In the genomic region with DNA sequence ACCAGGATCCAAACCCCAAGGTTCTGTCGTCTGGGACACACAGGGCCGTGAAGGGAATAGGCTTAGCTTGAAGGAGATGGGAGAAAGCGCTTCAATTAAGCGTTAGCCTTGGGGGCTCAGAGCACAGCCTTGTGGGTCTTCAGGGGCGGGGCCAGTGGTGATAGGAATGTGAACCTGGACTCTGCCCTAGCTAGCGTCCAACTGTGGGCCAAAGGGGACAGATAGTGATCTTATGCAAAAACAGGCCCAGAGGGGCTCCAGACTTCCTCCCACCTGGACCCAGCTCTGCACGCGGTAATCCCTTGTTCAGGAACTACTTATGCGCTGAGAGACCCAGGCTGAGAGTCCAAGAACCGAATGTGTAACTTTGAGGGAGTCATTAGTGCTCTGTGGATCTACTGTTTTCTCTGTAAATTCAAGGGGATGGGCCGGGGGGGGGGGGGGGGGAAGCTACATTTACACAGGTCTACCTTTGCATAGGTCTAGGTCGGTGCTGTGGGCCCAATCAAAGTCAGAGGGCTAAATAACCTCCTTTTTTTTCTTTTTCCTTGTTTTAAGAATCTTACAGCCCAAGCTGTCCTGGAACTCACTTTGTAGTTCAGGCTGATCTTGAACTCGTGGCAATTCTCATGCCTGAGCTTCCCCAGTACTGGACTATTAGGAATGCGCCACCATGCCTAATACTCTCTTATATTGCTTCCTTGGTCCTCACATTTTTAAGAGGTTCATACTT, we compare ENCODE assay signal across 8 mouse cellular contexts. TPM values are rescaled to one million over a fixed set of nuclear protein-coding genes. Genes with fewer than 3 reads are reported as not detected.
A peak's percentile ranks its signal among the peaks of the same experiment; 100 is the strongest.
DNase-seq lines count a peak whose midpoint lies in the region; ATAC-seq and TF ChIP-seq lines count a peak whose summit lies in the region.

No protein-coding gene starts in this region.

- TF ChIP-seq POLR2A in CH12.LX (IDR thresholded peaks at IDR 0.05; ENCODE audit: low read depth, low read length), result peak; percentile 32; the same call in 1 of the 2 replicates

- TF ChIP-seq RAD21 in CH12.LX (IDR thresholded peaks at IDR 0.05; ENCODE audit: low read depth, low read length), result no peak

- no peak for ATAC-seq in erythroblast, adult 5-6 weeks (replicated peaks; ENCODE audit: low FRiP score, poor library complexity, severe bottlenecking)
- ATAC-seq in forebrain, embryonic 16.5 days, result no peak
- ATAC-seq in liver, embryonic 16.5 days (ENCODE audit: low read depth), result peak; percentile 49
- ATAC-seq in erythroid progenitor cell, adult 5-6 weeks (replicated peaks; ENCODE audit: low FRiP score, poor library complexity, severe bottlenecking), result no peak

- dilution Hi-C loops in CH12.LX (cut with MboI; ENCODE audit: extremely low pct_ligation_motif_present, extremely low pct_unique_long_range_greater_than_20kb, low sequenced_read_pairs), result no loop called here

- no peak overlapping the region for H3K27ac ChIP-seq in CH12.LX (ENCODE audit: insufficient read depth, low read depth)
- H3K27ac ChIP-seq in forebrain, embryonic 16.5 days (ENCODE audit: low read length), result no peak overlapping the region
- H3K27ac ChIP-seq in liver, embryonic 16.5 days (ENCODE audit: low read length), result peak overlapping the region; percentile 85; the same call in 1 of the 2 replicates

- peak overlapping the region; percentile 51 for H3K9ac ChIP-seq in CH12.LX (ENCODE audit: insufficient read depth, low read depth)
- H3K9ac ChIP-seq in forebrain, embryonic 16.5 days (replicated peaks; ENCODE audit: low read depth, low read length), result peak overlapping the region; percentile 78
- H3K9ac ChIP-seq in liver, embryonic 16.5 days (ENCODE audit: low read depth, low read length), result peak overlapping the region; percentile 78

- peaks cover 26% of the 10 kb centered on the region for H3K36me3 ChIP-seq in erythroblast, embryonic 14.5 days (ENCODE audit: control insufficient read depth)
- H3K36me3 ChIP-seq in CH12.LX (replicated peaks in 1 of 2; ENCODE audit: control insufficient read depth in 1 of 2, insufficient read depth in 1 of 2, low read length in 1 of 2), result peaks cover 35 to 44% of the 10 kb centered on the region in 2 experiments
- H3K36me3 ChIP-seq in forebrain, embryonic 16.5 days (ENCODE audit: control insufficient read depth, insufficient read depth), result no peaks in the 10 kb centered on the region
- H3K36me3 ChIP-seq in liver, embryonic 16.5 days (ENCODE audit: control insufficient read depth, insufficient read depth), result 0 out of 2 replicates have a peak, but pooled peaks cover 3% of the 10 kb centered on the region

- peaks cover 37% of the 10 kb centered on the region for H3K27me3 ChIP-seq in erythroblast, embryonic 14.5 days (ENCODE audit: control insufficient read depth)
- no peaks in the 10 kb centered on the region for H3K27me3 ChIP-seq in CH12.LX (replicated peaks)
- H3K27me3 ChIP-seq in forebrain, embryonic 16.5 days (replicated peaks; ENCODE audit: control insufficient read depth, insufficient read depth, low read length), result no peaks in the 10 kb centered on the region
- peaks cover 12% of the 10 kb centered on the region for H3K27me3 ChIP-seq in liver, embryonic 16.5 days (ENCODE audit: control insufficient read depth, insufficient read depth, low read depth, low read length)

- peaks cover 24% of the 10 kb centered on the region for H3K4me1 ChIP-seq in erythroblast, embryonic 14.5 days (ENCODE audit: control insufficient read depth)
- peaks cover 7 to 43% of the 10 kb centered on the region in 2 experiments for H3K4me1 ChIP-seq in CH12.LX (ENCODE audit: control insufficient read depth in 1 of 2, insufficient read depth in 2 of 2)
- H3K4me1 ChIP-seq in forebrain, embryonic 16.5 days (replicated peaks; ENCODE audit: control insufficient read depth, insufficient read depth, low read length), result peaks cover 18% of the 10 kb centered on the region
- peaks cover 12% of the 10 kb centered on the region for H3K4me1 ChIP-seq in liver, embryonic 16.5 days (ENCODE audit: control insufficient read depth, low read depth, low read length)

- peak overlapping the region; percentile 67 for H3K4me3 ChIP-seq in erythroblast, embryonic 14.5 days (replicated peaks)
- peak overlapping the region; percentile 67 to 98 (median 82) for H3K4me3 ChIP-seq in CH12.LX (replicated peaks in 1 of 3; ENCODE audit: low read depth in 2 of 3, low read length in 2 of 3, poor library complexity in 1 of 3)
- H3K4me3 ChIP-seq in forebrain, embryonic 16.5 days (replicated peaks; ENCODE audit: low read length), result peak overlapping the region; percentile 70
- peak overlapping the region; percentile 70 for H3K4me3 ChIP-seq in liver, embryonic 16.5 days (ENCODE audit: low read depth, low read length)

- no peaks in the 10 kb centered on the region for H3K9me3 ChIP-seq in erythroblast, embryonic 14.5 days (ENCODE audit: control insufficient read depth, low read length)
- H3K9me3 ChIP-seq in CH12.LX (replicated peaks; ENCODE audit: low read length), result no peaks in the 10 kb centered on the region
- no peaks in the 10 kb centered on the region for H3K9me3 ChIP-seq in forebrain, embryonic 16.5 days (ENCODE audit: control insufficient read depth, low read length)
- H3K9me3 ChIP-seq in liver, embryonic 16.5 days (replicated peaks; ENCODE audit: control insufficient read depth, low read length), result no peaks in the 10 kb centered on the region

- H3K4me2 ChIP-seq in CH12.LX (ENCODE audit: insufficient read depth, low read depth, poor library complexity, severe bottlenecking), result peak overlapping the region; percentile 75
- peak overlapping the region; percentile 79 for H3K4me2 ChIP-seq in forebrain, embryonic 16.5 days (ENCODE audit: low read length)
- H3K4me2 ChIP-seq in liver, embryonic 16.5 days (ENCODE audit: low read depth, low read length), result peak overlapping the region; percentile 91

- peak; percentile 49 for DNase-seq in CH12.LX (ENCODE audit: extremely low read depth)
- DNase-seq in spleen, adult 18-20 months, result no peak
- DNase-seq in frontal cortex, postnatal 36 days (ENCODE audit: low spot score in 2 of 2), result no peak

- WGBS in forebrain, embryonic 16.5 days, result 25% methylated on average over 14 of the region's 14 CpGs
- 15% methylated on average over 14 of the region's 14 CpGs for WGBS in liver, embryonic 16.5 days (ENCODE audit: insufficient replicate concordance)

- no peak for TF ChIP-seq EP300 in CH12.LX (IDR thresholded peaks at IDR 0.05; ENCODE audit: low read length)

- TF ChIP-seq CTCF in CH12.LX (conservative IDR thresholded peaks at IDR 0.05 in 1 of 2, IDR thresholded peaks at IDR 0.05 in 1 of 2; ENCODE audit: low read depth in 2 of 2, low read length in 2 of 2), result no peak

- H3K79me2 ChIP-seq in CH12.LX (replicated peaks; ENCODE audit: control insufficient read depth, extremely low read depth, insufficient read depth, poor library complexity, severe bottlenecking), result peaks cover 6% of the 10 kb centered on the region; the same call in 1 of the 2 replicates

- in situ Hi-C loops in CH12.LX (cut with MboI; ENCODE audit: low pct_ligation_motif_present, low pct_unique_long_range_greater_than_20kb, low sequenced_read_pairs), result loop anchor here (25.0 kb wide), 1 partner anchor 399 kb away; the partner anchor contains the start of genes Gga3, Mif4gd and Mrps7

RNA-seq across cellular contexts. Expression of gene Galk1, which starts 0.8 kb away (rescaled TPM):
- polyA plus RNA-seq in erythroblast, embryonic 14.5 days (2012), result 1.5 and 1.9 TPM in 2 replicates
- total RNA-seq in erythroblast, adult 5-6 weeks (2015; ENCODE audit: low replicate concordance), result 1.5 and 4.8 TPM in 2 replicates
- total RNA-seq in erythroblast, adult 5-6 weeks (2017; ENCODE audit: low replicate concordance), result 3.6 and 4.5 TPM in 2 replicates
- total RNA-seq in CH12.LX (2012; rRNA removed) (340 and 413 TPM in 2 replicates), CH12.LX (2014; rRNA removed) (228 and 263 TPM in 2 replicates)
- polyA plus RNA-seq in CH12.LX (2012; ENCODE audit: insufficient read length, low read depth), result 293 and 300 TPM in 2 replicates
- 61.3 and 64.2 TPM in 2 replicates for polyA plus RNA-seq in forebrain, embryonic 16.5 days (2015; fragmentation: Nextera tagmentation; extraction: Ambion mirVana)
- polyA plus RNA-seq in liver, embryonic 16.5 days (2015; fragmentation: Nextera tagmentation; extraction: Ambion mirVana), result 180 and 192 TPM in 2 replicates
- 3.4 TPM in 1 of 2 replicates, not detected in the other for total RNA-seq in erythroid progenitor cell, adult 5-6 weeks (2015; ENCODE audit: low replicate concordance)
- total RNA-seq in erythroid progenitor cell, adult 5-6 weeks (2017; ENCODE audit: low replicate concordance), result 1.3 and 5.1 TPM in 2 replicates

RNA-seq across cellular contexts. Expression of gene H3f3b, which starts 16.1 kb away (rescaled TPM):
- 117 and 150 TPM in 2 replicates for polyA plus RNA-seq in erythroblast, embryonic 14.5 days (2012)
- total RNA-seq in erythroblast, adult 5-6 weeks (2015; ENCODE audit: low replicate concordance), result 366 and 401 TPM in 2 replicates
- 384 and 542 TPM in 2 replicates for total RNA-seq in erythroblast, adult 5-6 weeks (2017; ENCODE audit: low replicate concordance)
- total RNA-seq in CH12.LX (2012; rRNA removed), result 340 and 455 TPM in 2 replicates
- 567 and 573 TPM in 2 replicates for total RNA-seq in CH12.LX (2014; rRNA removed)
- 862 and 889 TPM in 2 replicates for polyA plus RNA-seq in CH12.LX (2012; ENCODE audit: insufficient read length, low read depth)
- 2,318 and 2,532 TPM in 2 replicates for polyA plus RNA-seq in forebrain, embryonic 16.5 days (2015; fragmentation: Nextera tagmentation; extraction: Ambion mirVana)
- 527 and 601 TPM in 2 replicates for polyA plus RNA-seq in liver, embryonic 16.5 days (2015; fragmentation: Nextera tagmentation; extraction: Ambion mirVana)
- 711 and 715 TPM in 2 replicates for total RNA-seq in erythroid progenitor cell, adult 5-6 weeks (2015; ENCODE audit: low replicate concordance)
- 555 and 685 TPM in 2 replicates for total RNA-seq in erythroid progenitor cell, adult 5-6 weeks (2017; ENCODE audit: low replicate concordance)

RNA-seq across cellular contexts. Expression of gene Unk, which starts 18.4 kb away (rescaled TPM):
- polyA plus RNA-seq in erythroblast, embryonic 14.5 days (2012), result 3.6 and 3.8 TPM in 2 replicates
- total RNA-seq in erythroblast, adult 5-6 weeks (2015; ENCODE audit: low replicate concordance), result 4.2 and 6.9 TPM in 2 replicates
- 7.9 and 17.3 TPM in 2 replicates for total RNA-seq in erythroblast, adult 5-6 weeks (2017; ENCODE audit: low replicate concordance)
- 22.2 and 24.7 TPM in 2 replicates for total RNA-seq in CH12.LX (2012; rRNA removed)
- 18.5 and 20.9 TPM in 2 replicates for total RNA-seq in CH12.LX (2014; rRNA removed)
- polyA plus RNA-seq in CH12.LX (2012; ENCODE audit: insufficient read length, low read depth), result 30.5 and 35.0 TPM in 2 replicates
- 37.6 and 42.1 TPM in 2 replicates for polyA plus RNA-seq in forebrain, embryonic 16.5 days (2015; fragmentation: Nextera tagmentation; extraction: Ambion mirVana)
- 8.8 and 10.8 TPM in 2 replicates for polyA plus RNA-seq in liver, embryonic 16.5 days (2015; fragmentation: Nextera tagmentation; extraction: Ambion mirVana)
- total RNA-seq in erythroid progenitor cell, adult 5-6 weeks (2015; ENCODE audit: low replicate concordance), result 12.2 and 15.1 TPM in 2 replicates
- total RNA-seq in erythroid progenitor cell, adult 5-6 weeks (2017; ENCODE audit: low replicate concordance), result 24.3 and 29.4 TPM in 2 replicates

RNA-seq across cellular contexts. Expression of gene Itgb4, which starts 37.2 kb away (rescaled TPM):
- 0.01 TPM in 1 of 2 replicates, not detected in the other for polyA plus RNA-seq in erythroblast, embryonic 14.5 days (2012)
- total RNA-seq in erythroblast, adult 5-6 weeks (2015; ENCODE audit: low replicate concordance), result not detected in 2 replicates
- not detected in 2 replicates for total RNA-seq in erythroblast, adult 5-6 weeks (2017; ENCODE audit: low replicate concordance)
- total RNA-seq in CH12.LX (2012; rRNA removed) (3.4 and 6.3 TPM in 2 replicates), CH12.LX (2014; rRNA removed) (0.09 and 0.42 TPM in 2 replicates)
- polyA plus RNA-seq in CH12.LX (2012; ENCODE audit: insufficient read length, low read depth), result 0.59 and 0.91 TPM in 2 replicates
- polyA plus RNA-seq in forebrain, embryonic 16.5 days (2015; fragmentation: Nextera tagmentation; extraction: Ambion mirVana), result 0.67 and 0.80 TPM in 2 replicates
- 0.14 and 0.40 TPM in 2 replicates for polyA plus RNA-seq in liver, embryonic 16.5 days (2015; fragmentation: Nextera tagmentation; extraction: Ambion mirVana)
- total RNA-seq in erythroid progenitor cell, adult 5-6 weeks (2015; ENCODE audit: low replicate concordance), result not detected in 2 replicates
- not detected in 2 replicates for total RNA-seq in erythroid progenitor cell, adult 5-6 weeks (2017; ENCODE audit: low replicate concordance)

Comparison
In these comparisons a context has a peak if more than half of its experiments do, and no peak if none do; other contexts are left out.
1. RNA of gene Galk1, which starts 0.8 kb away (polyA plus RNA-seq): 293 to 300 TPM in CH12.LX, 180 to 192 TPM in liver, embryonic 16.5 days and 61.3 to 64.2 TPM in forebrain, embryonic 16.5 days; 1.5 to 1.9 TPM in erythroblast, embryonic 14.5 days; every median in the first group is over 10 times any median in the second.
2. Peak in every context shown above with its lines, with median percentiles within 50 percentile points of each other: H3K4me3 ChIP-seq, H3K4me2 ChIP-seq and H3K9ac ChIP-seq.